Mouse (Mus musculus): ENCODE measurements around the gene Mef2d.

The Mef2d gene

GRCm38 (mm10) chr3:88178986-88179385 is 36.8 kb downstream of the Mef2d start:
- no peak for DNase-seq (ENCODE audit: low spot score in 2 of 2)

- DNase-seq (ENCODE audit: low spot score in 2 of 2): no peak
Observed at GRCm38 (mm10) chr3:88181374-88181773, 39.2 kb downstream of the Mef2d start.

GRCm38 (mm10) chr3:88186424-88186823 is 44.3 kb downstream of the Mef2d start:
- no peak for DNase-seq (ENCODE audit: low spot score in 2 of 2)

GRCm38 (mm10) chr3:88191146-88191545 is 49.0 kb downstream of the Mef2d start:
- DNase-seq (ENCODE audit: low spot score in 2 of 2): no peak

GRCm38 (mm10) chr3:88191820-88192616 is 49.8 kb downstream of the Mef2d start:
- no peak for DNase-seq (ENCODE audit: low spot score in 2 of 2)

- no peak for DNase-seq (ENCODE audit: low spot score in 2 of 2)
Observed at GRCm38 (mm10) chr3:88197741-88198504, 55.8 kb downstream of the Mef2d start.

- DNase-seq (ENCODE audit: low spot score in 2 of 2): no peak
Observed at GRCm38 (mm10) chr3:88198505-88199020, 56.4 kb downstream of the Mef2d start.

- no peak for DNase-seq (ENCODE audit: low spot score in 2 of 2)
Observed at GRCm38 (mm10) chr3:88199541-88200110, 57.5 kb downstream of the Mef2d start.

GRCm38 (mm10) chr3:88200161-88200971 is 58.2 kb downstream of the Mef2d start:
- DNase-seq (ENCODE audit: low spot score in 2 of 2): no peak

GRCm38 (mm10) chr3:88200972-88201330 is 58.8 kb downstream of the Mef2d start:
- no peak for DNase-seq (ENCODE audit: low spot score in 2 of 2)

GRCm38 (mm10) chr3:88201640-88202039 is 59.5 kb downstream of the Mef2d start:
- no peak for DNase-seq (ENCODE audit: low spot score in 2 of 2)

GRCm38 (mm10) chr3:88202986-88203385 is 60.8 kb downstream of the Mef2d start:
- DNase-seq (ENCODE audit: low spot score in 2 of 2): no peak

- no peak for DNase-seq (ENCODE audit: low spot score in 2 of 2)
Observed at GRCm38 (mm10) chr3:88203456-88203855, 61.3 kb downstream of the Mef2d start.

GRCm38 (mm10) chr3:88203999-88204700 is 62.0 kb downstream of the Mef2d start:
- no peak for DNase-seq (ENCODE audit: low spot score in 2 of 2)

GRCm38 (mm10) chr3:88204751-88205150 is 62.6 kb downstream of the Mef2d start:
- DNase-seq (ENCODE audit: low spot score in 2 of 2): no peak

GRCm38 (mm10) chr3:88205176-88205562 is 63.0 kb downstream of the Mef2d start:
- DNase-seq (ENCODE audit: low spot score in 2 of 2): no peak

GRCm38 (mm10) chr3:88205563-88206491 is 63.7 kb downstream of the Mef2d start:
- DNase-seq (ENCODE audit: low spot score in 2 of 2): peak in 1 of 2 experiments; percentile 80

GRCm38 (mm10) chr3:88206500-88206899 is 64.3 kb downstream of the Mef2d start:
- no peak for DNase-seq (ENCODE audit: low spot score in 2 of 2)

GRCm38 (mm10) chr3:88206901-88207371 is 64.8 kb downstream of the Mef2d start:
- peak; percentile 63 to 73 for DNase-seq (ENCODE audit: low spot score in 2 of 2)

All from frontal cortex, postnatal 10 days (tissue).